Mouse (Mus musculus) embryo, embryonic 11.5 days (tissue): ENCODE data around the gene Diras1.

Experiments used
- DNase-seq: peaks from one replicate; pipeline ENCODE4 v3.0.0-alpha.2; 2012; ENCODE audit warnings: low read depth, low spot score

Diras1 gene

GRCm38 (mm10) chr10:81028219-81028618, 2.8 kb upstream of the Diras1 start:
- DNase-seq, result no peak

DNA sequence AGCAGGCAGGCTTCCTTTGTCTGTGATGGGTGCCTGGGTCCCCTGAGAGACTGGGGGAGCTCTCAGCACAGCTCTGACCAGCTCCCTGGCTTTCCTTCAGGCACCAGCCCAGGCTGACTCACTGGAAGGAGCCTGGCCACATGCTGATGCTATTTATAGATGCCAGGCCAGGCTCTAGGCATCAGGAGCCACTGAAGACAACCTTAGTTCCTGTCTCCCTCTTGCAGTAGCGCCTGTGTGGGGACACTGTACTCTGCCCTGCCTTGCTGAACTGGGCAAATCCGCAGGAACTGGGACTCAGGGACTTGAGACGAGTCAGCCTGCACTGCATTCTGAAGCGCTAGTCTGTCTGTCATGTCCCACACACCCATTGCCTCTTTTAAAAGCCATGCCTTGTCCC, 1.9 kb upstream of the Diras1 start:
- no peak for DNase-seq

GRCm38 (mm10) chr10:81026857-81027256, 1.4 kb upstream of the Diras1 start:
- no peak for DNase-seq

DNA sequence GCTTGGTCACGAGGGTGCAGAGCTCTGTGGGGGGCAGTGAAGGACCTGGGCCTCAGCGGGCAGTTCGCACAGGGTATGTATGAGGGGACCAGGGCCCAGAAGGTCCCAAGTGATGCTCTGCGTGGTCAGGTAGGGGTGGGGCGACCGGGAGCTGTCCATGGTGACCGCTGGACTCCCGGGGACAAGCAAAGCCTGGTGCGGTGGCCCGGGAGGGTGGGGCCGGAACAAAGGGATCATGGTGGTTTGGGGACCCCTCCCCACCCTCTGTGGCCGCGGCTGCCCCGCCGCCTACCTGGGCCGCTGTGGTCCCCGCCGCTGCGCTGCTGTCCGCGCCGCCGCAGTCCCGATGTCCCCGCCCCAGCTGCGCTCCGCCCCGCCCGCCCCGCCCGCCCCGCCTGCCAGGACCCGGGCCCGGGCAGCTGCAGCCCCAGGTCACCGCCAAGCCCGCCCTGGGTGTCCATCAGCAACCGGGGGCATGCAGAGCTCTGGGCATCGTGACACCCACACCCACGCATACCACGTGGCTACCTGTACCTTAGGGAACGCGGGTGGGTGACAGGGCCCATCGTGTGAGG, 328 bp downstream of the Diras1 start:
- DNase-seq, result no peak

- no peak for DNase-seq
Measured at GRCm38 (mm10) chr10:81024346-81024937, 1.0 kb downstream of the Diras1 start.

GRCm38 (mm10) chr10:81022744-81023143, 2.7 kb downstream of the Diras1 start:
- DNase-seq, result no peak

- DNase-seq, result no peak
Measured at GRCm38 (mm10) chr10:81021547-81022110, 3.8 kb downstream of the Diras1 start.

DNA sequence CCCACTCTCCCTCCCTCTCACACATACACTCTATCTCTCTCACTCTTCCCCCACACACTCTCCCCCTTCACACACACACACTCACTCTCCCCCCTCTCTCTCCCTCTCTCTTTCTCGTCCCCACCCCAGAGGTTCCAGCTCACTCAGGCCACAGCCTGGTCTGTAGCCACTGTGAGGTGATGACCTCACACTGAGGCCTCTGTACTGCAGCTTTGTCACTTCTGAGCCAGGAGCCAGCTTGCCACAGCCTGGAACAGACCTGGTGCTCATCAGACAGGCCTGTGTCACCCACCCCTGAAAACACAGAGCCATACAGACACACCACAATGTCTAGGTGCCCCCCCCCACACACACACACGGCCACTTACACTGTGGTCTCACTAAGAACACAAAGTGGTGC, 5.3 kb downstream of the Diras1 start:
- DNase-seq, result no peak

GRCm38 (mm10) chr10:81019687-81020086, 5.8 kb downstream of the Diras1 start:
- DNase-seq, result no peak

DNA sequence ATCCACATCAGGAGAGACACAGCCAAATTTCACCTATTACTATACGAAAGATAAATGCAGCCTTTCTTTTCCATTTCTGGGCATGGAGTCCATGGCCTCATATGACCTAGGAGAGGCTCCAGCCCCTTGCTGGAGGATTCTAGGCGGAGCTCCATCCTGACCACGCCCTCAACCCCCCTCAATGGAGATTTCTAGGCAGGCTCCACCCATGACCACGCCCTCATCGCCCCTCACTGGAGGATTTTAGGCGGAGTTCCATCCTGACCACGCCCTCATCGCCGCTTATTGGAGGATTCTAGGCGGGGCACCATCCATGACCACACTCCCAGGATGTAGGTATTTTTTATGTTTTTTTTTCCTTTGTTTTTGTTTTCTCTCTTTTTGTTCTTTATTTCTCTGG, 7.1 kb downstream of the Diras1 start:
- DNase-seq, result no peak

DNA sequence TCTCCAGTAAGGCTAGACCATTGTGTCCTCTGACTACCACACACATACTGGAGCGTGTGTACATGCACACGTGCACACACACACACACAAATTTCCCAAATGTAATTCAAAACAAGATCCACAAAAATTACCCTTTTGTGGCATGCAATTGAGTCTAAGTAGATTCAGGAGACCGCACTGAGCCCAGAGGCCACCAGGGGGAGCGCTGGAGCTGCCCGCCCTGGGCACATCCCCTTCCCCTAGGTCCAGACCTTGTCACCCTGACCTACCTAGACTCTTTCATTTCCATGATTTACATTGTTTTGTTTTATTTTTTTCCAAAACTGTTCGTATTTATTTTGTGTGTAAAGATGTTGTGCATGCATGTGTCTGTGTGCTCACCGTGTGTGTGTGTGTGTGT, 8.8 kb downstream of the Diras1 start:
- DNase-seq, result peak; percentile 46

- DNase-seq, result no peak
Measured at GRCm38 (mm10) chr10:81015666-81016065, 9.8 kb downstream of the Diras1 start.

- DNase-seq, result peak; percentile 95
Measured at GRCm38 (mm10) chr10:81014393-81015384, 10.8 kb downstream of the Diras1 start, which contains the start of gene Gng7. Gene Gng7, minus strand, starts transcription at chr10:81014945.

- DNase-seq, result no peak
Measured at GRCm38 (mm10) chr10:81010851-81011250, 14.6 kb downstream of the Diras1 start.

GRCm38 (mm10) chr10:81007240-81007639, 18.2 kb downstream of the Diras1 start:
- DNase-seq, result no peak

DNA sequence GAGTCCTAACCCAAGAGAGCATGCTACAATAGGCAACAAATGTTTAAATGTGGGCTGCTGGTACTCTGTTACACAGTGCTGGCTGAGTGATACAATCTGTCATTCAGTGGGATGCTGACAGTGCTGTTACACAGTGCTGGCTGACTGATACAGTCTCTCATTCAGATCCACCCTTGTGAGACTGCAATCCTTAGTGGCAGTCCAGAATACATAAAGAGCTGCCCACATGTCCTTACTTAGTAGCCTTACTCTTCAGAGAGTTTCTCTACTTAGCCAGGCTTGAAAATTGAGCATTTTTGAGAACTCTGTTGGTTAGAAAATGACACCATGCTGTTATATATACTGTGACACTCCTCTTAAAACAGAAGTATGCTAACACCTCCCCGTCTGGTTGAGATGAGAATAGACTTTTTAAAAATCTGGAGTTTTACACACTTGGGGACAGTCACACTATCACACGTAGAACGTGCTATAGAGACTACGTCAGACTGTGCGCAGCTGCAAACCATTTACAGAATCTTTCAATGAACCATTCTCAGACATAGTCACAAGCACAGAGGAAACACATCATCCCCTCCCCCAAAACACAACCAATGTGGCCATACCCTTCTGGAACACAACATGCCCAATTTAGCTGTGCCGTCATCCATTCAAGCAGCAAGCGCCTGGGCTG, 19.3 kb downstream of the Diras1 start:
- DNase-seq, result no peak

GRCm38 (mm10) chr10:81001161-81001560, 24.3 kb downstream of the Diras1 start:
- DNase-seq, result no peak

DNA sequence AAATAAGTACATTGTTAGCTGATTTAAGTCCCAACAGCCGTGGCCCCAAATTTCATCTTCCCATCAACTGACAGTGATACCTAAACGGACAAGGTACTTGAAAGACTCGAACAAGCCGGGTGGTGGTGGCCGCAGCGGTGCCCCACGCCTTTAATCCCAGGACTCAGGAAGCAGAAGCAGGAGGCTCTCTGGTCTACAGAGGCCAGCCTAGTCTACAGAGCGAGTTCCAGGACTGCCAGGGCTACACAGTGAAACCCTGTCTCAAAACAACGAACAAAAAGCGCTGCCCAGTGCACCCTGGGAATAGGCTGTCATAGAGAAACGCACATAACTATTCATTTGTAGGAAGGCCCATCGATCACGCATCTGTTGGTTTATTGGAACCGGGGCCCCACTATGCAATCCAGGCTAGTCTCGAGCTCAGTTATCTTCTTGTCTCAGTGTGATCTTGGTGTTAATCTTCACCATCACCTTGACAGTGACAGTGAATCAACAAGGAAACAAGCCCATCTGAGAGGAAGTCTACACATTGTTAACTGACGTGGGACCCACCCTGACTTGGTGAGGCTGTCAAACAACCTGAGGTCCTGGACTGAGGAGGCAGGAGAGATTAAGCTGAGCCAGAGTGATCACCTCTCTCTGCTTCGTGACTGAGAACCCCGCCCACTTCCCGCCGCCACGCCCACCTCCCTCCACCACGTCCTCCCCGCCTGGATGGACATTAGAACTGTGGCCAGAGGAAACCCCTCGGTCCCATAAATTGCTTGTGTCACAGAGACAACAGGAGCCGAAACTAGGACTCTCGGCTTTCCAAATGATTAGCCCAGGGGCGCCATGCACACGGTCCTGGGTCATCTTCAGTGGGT, 25.0 kb downstream of the Diras1 start:
- no peak for DNase-seq

DNA sequence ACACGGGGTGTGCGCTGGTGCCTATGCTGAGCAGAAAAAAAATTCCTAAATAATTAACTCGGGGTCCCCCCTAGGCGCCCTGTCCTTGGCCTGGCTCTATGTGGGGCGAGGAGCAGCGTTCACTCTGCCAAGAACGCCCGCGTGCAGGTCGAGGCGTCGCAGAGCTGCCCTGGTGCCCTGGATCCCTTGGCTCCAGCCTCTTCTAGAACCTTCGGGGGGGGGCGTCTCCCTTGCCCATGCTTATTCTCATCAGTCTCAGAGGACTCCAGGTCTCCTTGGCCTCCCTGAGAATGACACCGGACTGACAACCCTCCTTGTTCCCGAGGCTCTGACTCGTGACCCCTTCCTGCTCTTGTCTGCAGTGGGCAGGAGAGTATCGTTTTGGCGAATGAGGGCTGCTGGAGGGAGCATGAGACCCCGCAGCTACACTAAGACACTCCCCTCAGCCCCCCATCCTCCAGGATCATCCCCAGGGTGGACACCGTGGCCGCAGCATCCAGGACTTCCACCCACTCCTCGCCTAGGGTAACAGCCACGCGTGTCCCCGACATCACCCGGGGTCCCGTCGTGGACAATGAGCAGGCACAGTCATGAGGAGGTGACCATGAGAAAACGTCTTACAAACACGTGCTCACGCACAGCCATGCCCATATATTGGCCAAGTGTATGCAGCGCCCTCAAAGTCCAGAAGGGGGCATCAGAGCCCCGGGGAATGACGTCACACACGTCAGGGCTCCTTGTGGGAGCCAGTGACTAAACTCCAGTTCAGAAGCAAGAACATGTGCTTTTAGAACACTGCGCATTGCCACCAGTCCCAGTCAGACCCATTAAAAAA, 25.9 kb downstream of the Diras1 start:
- DNase-seq, result peak; percentile 82

DNA sequence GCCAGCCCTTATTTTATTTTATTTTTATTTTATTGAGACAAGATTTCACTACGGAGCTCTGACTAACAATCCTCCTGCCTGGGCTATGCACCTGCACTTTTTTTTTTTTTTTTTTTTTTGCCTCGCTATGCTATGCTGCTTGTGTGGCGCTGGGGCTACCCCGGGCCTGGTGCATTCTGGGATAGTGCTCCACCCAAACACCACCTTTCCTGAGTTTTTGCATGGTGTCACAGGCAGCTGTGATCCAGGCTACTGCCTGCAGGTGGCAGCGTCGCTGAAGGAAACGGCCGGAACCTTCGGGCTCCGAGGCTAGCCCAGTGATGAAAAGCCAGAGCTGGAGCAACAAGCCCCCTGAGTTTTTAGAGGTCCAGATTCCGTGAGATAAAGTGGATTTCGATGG, 26.7 kb downstream of the Diras1 start:
- DNase-seq, result no peak
